Mouse (Mus musculus) embryonic fibroblast, embryonic 13.5 days (primary cell): ENCODE results near the gene Hspa5. TPM values are rescaled to one million over a fixed set of nuclear protein-coding genes. Genes with fewer than 3 reads are reported as not detected.
"Not testable (repeated sequence)": the region's sequence is repeated elsewhere in the genome, so short reads cannot be mapped to it uniquely, and the experiment has no call there.

ENCODE experiments used
- H3K27ac ChIP-seq: 2 replicates; pipeline ENCODE4 v1.5.1; 2012; ENCODE audit warnings: low read length, control low read depth, inconsistent platforms; ENCODE audit not compliant: insufficient read depth
- H3K4me1 ChIP-seq: 2 replicates; pipeline ENCODE4 v1.6.1; 2011; ENCODE audit warnings: low read length; ENCODE audit not compliant: control insufficient read depth, insufficient read depth
- H3K4me3 ChIP-seq: 2 replicates; pipeline ENCODE4 v1.5.1; 2011; ENCODE audit warnings: mild to moderate bottlenecking, control low read depth, low read length; ENCODE audit not compliant: insufficient read depth
- CTCF ChIP-seq: IDR thresholded peaks from 2 replicates; pipeline ENCODE4 v1.5.1; 2011; ENCODE audit warnings: mild to moderate bottlenecking, control low read depth, low read length, moderate library complexity, borderline replicate concordance; ENCODE audit not compliant: insufficient read depth
- POLR2A ChIP-seq: IDR thresholded peaks from 2 replicates; pipeline ENCODE4 v1.6.1; 2011; ENCODE audit warnings: low read depth, mild to moderate bottlenecking, control low read depth, low read length, moderate library complexity
- polyA plus RNA-seq: library from polyadenylated mRNA; stranded (reverse); fragments of >200 nt; gene quantifications from 2 replicates; pipeline ENCODE4 v1.2.4, GENCODE M21; 2011; ENCODE audit warnings: low read depth; ENCODE audit not compliant: missing spikeins, insufficient read length

Hspa5 gene
- polyA plus RNA-seq, 1 experiment: 977 TPM

- no peak overlapping the region for H3K4me3 ChIP-seq
- H3K27ac ChIP-seq: peak overlapping the region; percentile 99
- peaks cover 10% of the 10 kb centered on the region for H3K4me1 ChIP-seq
- TF ChIP-seq CTCF (no peak), POLR2A (peak; percentile 31; the same call in 1 of the 2 replicates)
Measured at GRCm38 (mm10) chr2:34770049-34770448, 1.7 kb upstream of the Hspa5 start.

GRCm38 (mm10) chr2:34770951-34771350 is 819 bp upstream of the Hspa5 start:
- TF ChIP-seq CTCF (no peak), POLR2A (no peak)
- peak overlapping the region; percentile 83 for H3K27ac ChIP-seq
- peaks cover 10% of the 10 kb centered on the region for H3K4me1 ChIP-seq
- H3K4me3 ChIP-seq: peak overlapping the region; percentile 94

- peaks cover 10% of the 10 kb centered on the region for H3K4me1 ChIP-seq
- peak; percentile 21; the same call in 1 of the 2 replicates for TF ChIP-seq POLR2A
- no peak for TF ChIP-seq CTCF
- peak overlapping the region; percentile 45; the same call in 1 of the 2 replicates for H3K27ac ChIP-seq
- peak overlapping the region; percentile 78 for H3K4me3 ChIP-seq
Measured at GRCm38 (mm10) chr2:34772252-34773235, 774 bp downstream of the Hspa5 start.

- peaks cover 10% of the 10 kb centered on the region for H3K4me1 ChIP-seq
- no peak overlapping the region for H3K27ac ChIP-seq
- peak overlapping the region; percentile 78 for H3K4me3 ChIP-seq
- TF ChIP-seq CTCF: no peak
- TF ChIP-seq POLR2A: no peak
Measured at GRCm38 (mm10) chr2:34773673-34774072, 1.9 kb downstream of the Hspa5 start.

- Histone ChIP-seq H3K27ac (no peak overlapping the region), H3K4me1 (peaks cover 10% of the 10 kb centered on the region), H3K4me3 (peak overlapping the region; percentile 78)
- TF ChIP-seq CTCF: no peak
- no peak for TF ChIP-seq POLR2A
Measured at GRCm38 (mm10) chr2:34774493-34774892, 2.7 kb downstream of the Hspa5 start.

- TF ChIP-seq CTCF: no peak
- no peak for TF ChIP-seq POLR2A
- no peak overlapping the region for H3K27ac ChIP-seq
- no peak overlapping the region for H3K4me3 ChIP-seq
- peaks cover 8% of the 10 kb centered on the region for H3K4me1 ChIP-seq
Measured at GRCm38 (mm10) chr2:34777237-34777868, 5.6 kb downstream of the Hspa5 start.

- H3K4me3 ChIP-seq: no peak overlapping the region
- H3K27ac ChIP-seq: no peak overlapping the region
- H3K4me1 ChIP-seq: no peaks in the 10 kb centered on the region
- TF ChIP-seq CTCF: no peak
- TF ChIP-seq POLR2A: no peak
Measured at GRCm38 (mm10) chr2:34783064-34784020, 11.6 kb downstream of the Hspa5 start.

- Histone ChIP-seq H3K4me3 (no peak overlapping the region), H3K27ac (no peak overlapping the region), H3K4me1 (no peaks in the 10 kb centered on the region)
- no peak for TF ChIP-seq POLR2A
- peak; percentile 76; the same call in 1 of the 2 replicates for TF ChIP-seq CTCF
Measured at GRCm38 (mm10) chr2:34784085-34784484, 12.3 kb downstream of the Hspa5 start.

GRCm38 (mm10) chr2:34790282-34790681 is 18.5 kb downstream of the Hspa5 start:
- TF ChIP-seq POLR2A: no peak
- no peak for TF ChIP-seq CTCF
- no peak overlapping the region for H3K27ac ChIP-seq
- H3K4me1 ChIP-seq: no peaks in the 10 kb centered on the region
- no peak overlapping the region for H3K4me3 ChIP-seq

GRCm38 (mm10) chr2:34792543-34792942 is 20.8 kb downstream of the Hspa5 start:
- not testable (repeated sequence) for H3K27ac ChIP-seq, H3K4me3 ChIP-seq, H3K4me1 ChIP-seq
